Mouse (Mus musculus) CH12.LX (cell line): ENCODE measurements at regions not wholly inside any gene's neighbourhood (a gene's known extent, or its start where the extent isn't known, plus 50 kb on each side); places are given as distances from the start of the nearest gene placed in this dataset.

Experiments
- DNase-seq: peaks from one replicate; pipeline ENCODE4 v3.0.0-alpha.2; 2013; ENCODE audit errors: extremely low read depth
- H3K27ac ChIP-seq: 2 replicates; pipeline ENCODE4 v1.5.1; 2012; ENCODE audit warnings: low read depth, mild to moderate bottlenecking, control low read depth, moderate library complexity; ENCODE audit not compliant: insufficient read depth
- H3K27me3 ChIP-seq: replicated peaks from 2 replicates; pipeline ENCODE3; 2012; ENCODE audit warnings: inconsistent platforms
- H3K36me3 ChIP-seq, 2 experiments: replicated peaks in 1 of 2; 2 replicates each; pipeline versions ENCODE3 to v1.6.1; 2012; ENCODE audit warnings: inconsistent platforms in 1 of 2, low read length in 1 of 2, mild to moderate bottlenecking in 1 of 2, mixed read lengths in 1 of 2, moderate library complexity in 1 of 2; ENCODE audit not compliant: control insufficient read depth in 1 of 2, insufficient read depth in 1 of 2
- H3K4me1 ChIP-seq, 2 experiments: 2 replicates each; pipeline ENCODE4 v1.6.1; 2012; ENCODE audit warnings: inconsistent platforms in 1 of 2, moderate library complexity in 1 of 2; ENCODE audit not compliant: insufficient read depth in 2 of 2, control insufficient read depth in 1 of 2
- H3K4me2 ChIP-seq: 2 replicates; pipeline ENCODE4 v1.6.1; 2012; ENCODE audit warnings: low read depth, mild to moderate bottlenecking, control low read depth; ENCODE audit not compliant: poor library complexity, insufficient read depth, severe bottlenecking
- H3K4me3 ChIP-seq, 3 experiments: fragments of 150-350 bp in 1 of 3; sonication (generic) in 1 of 3; replicated peaks in 1 of 3; 2 replicates each; pipeline versions ENCODE3 to v1.5.1; 2011 to 2012; ENCODE audit warnings: low read depth in 2 of 3, low read length in 2 of 3, mild to moderate bottlenecking in 2 of 3, moderate library complexity in 2 of 3, control low read depth in 1 of 3, improper control_type of control experiment in 1 of 3, inconsistent platforms in 1 of 3, mixed read lengths in 1 of 3; ENCODE audit not compliant: poor library complexity in 1 of 3
- H3K79me2 ChIP-seq: replicated peaks from 2 replicates; pipeline ENCODE4 v1.6.1; 2012; ENCODE audit warnings: mild to moderate bottlenecking, moderate library complexity; ENCODE audit not compliant: control insufficient read depth, poor library complexity, insufficient read depth, severe bottlenecking; ENCODE audit errors: extremely low read depth
- H3K9ac ChIP-seq: 2 replicates; pipeline ENCODE4 v1.6.1; 2012; ENCODE audit warnings: low read depth, mild to moderate bottlenecking, control low read depth, moderate library complexity; ENCODE audit not compliant: insufficient read depth
- H3K9me3 ChIP-seq: replicated peaks from 2 replicates; pipeline ENCODE3; 2012; ENCODE audit warnings: low read length, inconsistent platforms, mixed read lengths
- BHLHE40 ChIP-seq: IDR thresholded peaks from 2 replicates; pipeline ENCODE4 v1.6.1; 2011; ENCODE audit warnings: mild to moderate bottlenecking, low read depth, low read length, improper control_type of control experiment
- CHD1 ChIP-seq: IDR thresholded peaks from 2 replicates; pipeline ENCODE4 v1.6.1; 2012; ENCODE audit warnings: low read depth, low read length, improper control_type of control experiment, inconsistent platforms
- CHD2 ChIP-seq: IDR thresholded peaks from 2 replicates; pipeline ENCODE4 v1.6.1; 2011; ENCODE audit warnings: low read length, improper control_type of control experiment
- CTCF ChIP-seq, 2 experiments: IDR thresholded peaks in 1 of 2; conservative IDR thresholded peaks in 1 of 2; 2 replicates each; pipeline ENCODE4 v1.5.1; 2011 to 2012; ENCODE audit warnings: low read depth in 2 of 2, low read length in 2 of 2, improper control_type of control experiment in 1 of 2, inconsistent platforms in 1 of 2, mild to moderate bottlenecking in 1 of 2, moderate library complexity in 1 of 2
- E2F4 ChIP-seq: IDR thresholded peaks from 2 replicates; pipeline ENCODE4 v1.6.1; 2011; ENCODE audit warnings: low read depth, low read length, improper control_type of control experiment; ENCODE audit not compliant: insufficient replicate concordance
- ELF1 ChIP-seq: IDR thresholded peaks from 2 replicates; pipeline ENCODE4 v1.6.1; 2014; ENCODE audit warnings: low read depth, mild to moderate bottlenecking, inconsistent platforms, low read length, improper control_type of control experiment
- GABPA ChIP-seq: IDR thresholded peaks from 2 replicates; pipeline ENCODE4 v1.6.1; 2012; ENCODE audit warnings: low read depth, low read length, improper control_type of control experiment, inconsistent platforms; ENCODE audit not compliant: insufficient replicate concordance
- HCFC1 ChIP-seq: IDR thresholded peaks from 2 replicates; pipeline ENCODE4 v1.6.1; 2012; ENCODE audit warnings: low read depth, mild to moderate bottlenecking, inconsistent platforms, low read length, improper control_type of control experiment
- IRF4 ChIP-seq: IDR thresholded peaks from 2 replicates; pipeline ENCODE4 v1.6.1; 2014; ENCODE audit warnings: low read depth, mild to moderate bottlenecking, inconsistent platforms, low read length, improper control_type of control experiment
- JUN ChIP-seq: IDR thresholded peaks from 2 replicates; pipeline ENCODE4 v1.6.1; 2011; ENCODE audit warnings: low read depth, mild to moderate bottlenecking, low read length, improper control_type of control experiment, moderate library complexity; ENCODE audit not compliant: insufficient read depth
- JUND ChIP-seq: conservative IDR thresholded peaks from 2 replicates; pipeline ENCODE4 v1.6.1; 2011; ENCODE audit warnings: low read depth, low read length, improper control_type of control experiment
- MAFK ChIP-seq: IDR thresholded peaks from 2 replicates; pipeline ENCODE4 v1.6.1; 2011; ENCODE audit warnings: low read length, improper control_type of control experiment; ENCODE audit not compliant: insufficient replicate concordance
- MAZ ChIP-seq: IDR thresholded peaks from 2 replicates; pipeline ENCODE4 v1.6.1; 2012; ENCODE audit warnings: low read depth, mild to moderate bottlenecking, inconsistent platforms, low read length, improper control_type of control experiment, moderate library complexity
- MXI1 ChIP-seq: IDR thresholded peaks from 2 replicates; pipeline ENCODE4 v1.6.1; 2011; ENCODE audit warnings: mild to moderate bottlenecking, low read depth, low read length, improper control_type of control experiment
- MYC ChIP-seq: IDR thresholded peaks from 2 replicates; pipeline ENCODE4 v1.6.1; 2011; ENCODE audit warnings: low read depth, mild to moderate bottlenecking, improper control_type of control experiment, low read length
- NRF1 ChIP-seq: IDR thresholded peaks from 2 replicates; pipeline ENCODE4 v1.6.1; 2014; ENCODE audit warnings: low read depth, mild to moderate bottlenecking, inconsistent platforms, low read length, improper control_type of control experiment, moderate library complexity
- PAX5 ChIP-seq: IDR thresholded peaks from 2 replicates; pipeline ENCODE4 v1.6.1; 2012; ENCODE audit warnings: low read length, inconsistent platforms, mixed read lengths
- POLR2AphosphoS2 ChIP-seq: IDR thresholded peaks from 2 replicates; pipeline ENCODE4 v1.6.1; 2011; ENCODE audit warnings: low read depth, low read length, improper control_type of control experiment
- RAD21 ChIP-seq: IDR thresholded peaks from 2 replicates; pipeline ENCODE4 v1.6.1; 2011; ENCODE audit warnings: low read depth, mild to moderate bottlenecking, low read length, improper control_type of control experiment, moderate library complexity
- RCOR1 ChIP-seq: conservative IDR thresholded peaks from 2 replicates; pipeline ENCODE4 v1.6.1; 2012; ENCODE audit warnings: low read depth, mild to moderate bottlenecking, inconsistent platforms, low read length, improper control_type of control experiment
- SIN3A ChIP-seq: IDR thresholded peaks from 2 replicates; pipeline ENCODE4 v1.6.1; 2012; ENCODE audit warnings: low read length, improper control_type of control experiment, inconsistent platforms
- SMC3 ChIP-seq: IDR thresholded peaks from 2 replicates; pipeline ENCODE4 v1.6.1; 2011; ENCODE audit warnings: low read depth, low read length, improper control_type of control experiment
- UBTF ChIP-seq: IDR thresholded peaks from 2 replicates; pipeline ENCODE4 v1.6.1; 2012; ENCODE audit warnings: low read depth, mild to moderate bottlenecking, inconsistent platforms, low read length, improper control_type of control experiment, moderate library complexity
- ZC3H11A ChIP-seq: IDR thresholded peaks from 2 replicates; pipeline ENCODE4 v1.6.1; 2012; ENCODE audit warnings: low read depth, mild to moderate bottlenecking, inconsistent platforms, low read length, improper control_type of control experiment
- ZKSCAN1 ChIP-seq: IDR thresholded peaks from 2 replicates; pipeline ENCODE4 v1.6.1; 2012; ENCODE audit warnings: low read depth, inconsistent platforms, low read length, improper control_type of control experiment, borderline replicate concordance
- dilution Hi-C: fragments of 300-500 bp; cut with MboI; formaldehyde crosslinking; loops from 2 replicates; pipeline ENCODE4 v1.14.3; 2020; ENCODE audit warnings: low sequenced_read_pairs; ENCODE audit not compliant: extremely low pct_unique_long_range_greater_than_20kb, extremely low pct_ligation_motif_present
- in situ Hi-C: fragments of 300-500 bp; cut with MboI; formaldehyde crosslinking; loops from 3 replicates; pipeline ENCODE4 v1.14.3; 2019; ENCODE audit warnings: low sequenced_read_pairs, low pct_ligation_motif_present, low pct_unique_long_range_greater_than_20kb, mixed read lengths

DNA sequence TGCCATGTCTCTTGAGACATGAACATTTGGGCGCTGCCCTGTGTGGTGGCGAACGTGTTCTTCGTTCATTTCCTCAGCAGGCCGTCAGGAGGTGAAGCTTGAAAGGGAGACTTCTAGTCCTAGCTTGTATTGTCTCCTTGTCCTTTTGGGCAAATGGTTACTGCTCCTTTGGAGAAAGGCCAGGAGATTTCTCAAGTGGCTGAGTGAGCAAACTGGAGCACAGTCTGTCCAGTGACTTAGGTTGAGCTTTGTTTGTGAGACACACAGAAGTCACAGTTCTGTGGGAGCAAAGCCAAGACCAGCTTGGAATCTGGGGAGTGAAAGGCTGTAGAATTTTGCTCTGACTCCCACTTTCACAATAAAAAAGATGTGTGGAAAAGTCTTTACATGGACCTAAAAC lies 203.3 kb upstream of the Nampt start:
- no peaks in the 10 kb centered on the region for H3K36me3 ChIP-seq
- no peak for DNase-seq
- no peaks in the 10 kb centered on the region for H3K4me1 ChIP-seq
- H3K4me2 ChIP-seq: no peak overlapping the region
- no peaks in the 10 kb centered on the region; the same call in 1 of the 2 replicates for H3K79me2 ChIP-seq
- dilution Hi-C loops: no loop called here
- no peak overlapping the region for H3K27ac ChIP-seq
- TF ChIP-seq SMC3 (no peak), MAZ (no peak), UBTF (no peak), E2F4 (no peak), ELF1 (no peak), GABPA (no peak), HCFC1 (no peak), PAX5 (no peak), CHD2 (no peak)
- in situ Hi-C loops: no loop called here
- H3K9ac ChIP-seq: no peak overlapping the region
- no peak overlapping the region for H3K4me3 ChIP-seq
- no peaks in the 10 kb centered on the region for H3K9me3 ChIP-seq
- no peaks in the 10 kb centered on the region for H3K27me3 ChIP-seq

DNA sequence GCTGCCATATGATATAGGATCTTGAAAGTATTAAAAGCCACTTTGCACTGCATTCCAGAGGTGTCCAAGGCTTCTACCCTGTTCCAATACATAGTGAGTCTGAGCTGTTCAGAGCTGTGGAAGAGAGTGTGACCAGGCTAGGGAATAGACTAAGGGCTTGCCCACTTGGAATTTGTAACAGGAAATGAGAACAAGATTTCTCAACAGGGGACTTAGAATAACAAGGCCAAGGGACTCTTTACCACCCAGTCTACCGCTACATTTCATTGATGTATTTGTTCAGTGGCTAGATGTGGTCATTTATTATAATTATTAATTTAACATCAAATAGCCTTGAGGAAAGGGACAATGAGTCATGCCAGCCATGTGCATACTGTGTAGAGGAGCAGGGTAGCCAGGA lies 202.3 kb upstream of the Nampt start:
- Histone ChIP-seq H3K9ac (no peak overlapping the region), H3K9me3 (no peaks in the 10 kb centered on the region), H3K27ac (no peak overlapping the region), H3K4me1 (no peaks in the 10 kb centered on the region), H3K4me2 (no peak overlapping the region), H3K36me3 (no peaks in the 10 kb centered on the region), H3K4me3 (no peak overlapping the region), H3K79me2 (no peaks in the 10 kb centered on the region; the same call in 1 of the 2 replicates), H3K27me3 (no peaks in the 10 kb centered on the region)
- no peak for DNase-seq
- in situ Hi-C loops (no loop called here), dilution Hi-C loops (no loop called here)
- TF ChIP-seq MXI1 (no peak), MYC (no peak)

DNA sequence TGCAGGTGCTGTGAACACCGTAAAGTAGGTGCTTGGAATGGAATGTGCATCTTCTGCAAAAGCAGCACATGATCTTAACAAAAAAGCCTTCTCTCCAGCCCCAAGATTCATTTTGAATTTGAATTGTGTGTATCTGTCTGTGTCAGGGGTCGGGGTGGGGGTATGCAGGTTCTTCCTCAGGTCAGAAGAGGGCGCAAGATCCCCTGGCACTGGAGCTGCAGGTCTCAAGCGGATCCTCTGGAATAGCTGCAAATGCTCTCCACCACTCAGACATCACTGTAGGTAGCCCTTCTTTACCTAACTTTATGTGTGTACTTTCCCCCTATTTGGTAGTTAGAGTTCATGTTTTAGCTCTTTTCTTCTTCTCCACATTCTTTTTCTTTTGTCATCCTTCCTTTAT lies 199.5 kb upstream of the Nampt start:
- H3K9ac ChIP-seq: no peak overlapping the region
- in situ Hi-C loops (no loop called here), dilution Hi-C loops (no loop called here)
- H3K4me1 ChIP-seq: no peaks in the 10 kb centered on the region
- no peaks in the 10 kb centered on the region for H3K79me2 ChIP-seq
- TF ChIP-seq POLR2AphosphoS2: no peak
- no peak for TF ChIP-seq NRF1
- no peak for TF ChIP-seq ZC3H11A
- no peak for TF ChIP-seq MAZ
- TF ChIP-seq RCOR1: no peak
- no peak for TF ChIP-seq SIN3A
- TF ChIP-seq PAX5: no peak
- TF ChIP-seq MAFK: no peak
- TF ChIP-seq BHLHE40: no peak
- no peak for TF ChIP-seq MYC
- TF ChIP-seq HCFC1: no peak
- TF ChIP-seq CTCF (conservative IDR thresholded peaks at IDR 0.05 in 1 of 2, IDR thresholded peaks at IDR 0.05 in 1 of 2; ENCODE audit: low read depth in 2 of 2, low read length in 2 of 2): peak in 1 of 2 experiments; percentile 55; a peak in 2 of 4 replicates
- peak; percentile 44 for TF ChIP-seq SMC3
- TF ChIP-seq RAD21: peak; percentile 50
- no peak for TF ChIP-seq CHD1
- no peak for TF ChIP-seq IRF4
- TF ChIP-seq ZKSCAN1: no peak
- TF ChIP-seq JUND: no peak
- TF ChIP-seq GABPA: no peak
- TF ChIP-seq JUN: no peak
- H3K4me3 ChIP-seq: no peak overlapping the region
- no peak overlapping the region for H3K27ac ChIP-seq
- H3K36me3 ChIP-seq: no peaks in the 10 kb centered on the region
- no peaks in the 10 kb centered on the region for H3K9me3 ChIP-seq
- H3K4me2 ChIP-seq: no peak overlapping the region
- DNase-seq: peak; percentile 14
- no peaks in the 10 kb centered on the region for H3K27me3 ChIP-seq
